Mouse (Mus musculus) bone marrow, adult 2 months (tissue): ENCODE data around the gene Pdzrn4.

Source experiments
- CTCF ChIP-seq: fragments of 200-500 bp; IDR thresholded peaks from 2 replicates; pipeline ENCODE4 v1.5.1; 2011; ENCODE audit warnings: low read length, control low read depth; ENCODE audit not compliant: control insufficient read depth, insufficient read depth
- POLR2A ChIP-seq: fragments of 200-500 bp; IDR thresholded peaks from 2 replicates; pipeline ENCODE4 v1.6.1; 2011; ENCODE audit warnings: low read depth, mild to moderate bottlenecking, control low read depth, low read length, borderline replicate concordance; ENCODE audit not compliant: control insufficient read depth

DNA sequence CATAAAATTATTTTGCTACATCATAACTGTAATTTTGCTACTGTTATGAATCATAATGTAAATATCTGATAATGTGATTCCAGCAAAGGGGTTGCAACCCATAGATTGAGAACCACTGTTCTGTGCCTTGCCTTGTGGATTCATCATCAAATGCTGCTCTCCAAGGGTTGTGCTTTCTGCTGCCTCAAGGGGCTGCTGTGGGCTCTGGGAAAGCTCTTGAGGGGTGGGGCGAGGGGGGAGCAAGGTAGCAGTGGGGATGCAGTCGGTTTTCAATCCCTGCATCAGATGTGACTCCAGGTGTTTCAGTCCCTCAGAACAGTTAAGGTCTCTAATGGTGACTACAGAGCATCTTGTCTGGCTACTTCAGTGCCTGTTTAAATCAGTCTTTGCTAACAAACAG, 2.1 kb downstream of the Pdzrn4 start:
- TF ChIP-seq CTCF (no peak), POLR2A (no peak)
